Mouse (Mus musculus): ENCODE measurements around the gene Dglucy.

Gene Dglucy

DNA sequence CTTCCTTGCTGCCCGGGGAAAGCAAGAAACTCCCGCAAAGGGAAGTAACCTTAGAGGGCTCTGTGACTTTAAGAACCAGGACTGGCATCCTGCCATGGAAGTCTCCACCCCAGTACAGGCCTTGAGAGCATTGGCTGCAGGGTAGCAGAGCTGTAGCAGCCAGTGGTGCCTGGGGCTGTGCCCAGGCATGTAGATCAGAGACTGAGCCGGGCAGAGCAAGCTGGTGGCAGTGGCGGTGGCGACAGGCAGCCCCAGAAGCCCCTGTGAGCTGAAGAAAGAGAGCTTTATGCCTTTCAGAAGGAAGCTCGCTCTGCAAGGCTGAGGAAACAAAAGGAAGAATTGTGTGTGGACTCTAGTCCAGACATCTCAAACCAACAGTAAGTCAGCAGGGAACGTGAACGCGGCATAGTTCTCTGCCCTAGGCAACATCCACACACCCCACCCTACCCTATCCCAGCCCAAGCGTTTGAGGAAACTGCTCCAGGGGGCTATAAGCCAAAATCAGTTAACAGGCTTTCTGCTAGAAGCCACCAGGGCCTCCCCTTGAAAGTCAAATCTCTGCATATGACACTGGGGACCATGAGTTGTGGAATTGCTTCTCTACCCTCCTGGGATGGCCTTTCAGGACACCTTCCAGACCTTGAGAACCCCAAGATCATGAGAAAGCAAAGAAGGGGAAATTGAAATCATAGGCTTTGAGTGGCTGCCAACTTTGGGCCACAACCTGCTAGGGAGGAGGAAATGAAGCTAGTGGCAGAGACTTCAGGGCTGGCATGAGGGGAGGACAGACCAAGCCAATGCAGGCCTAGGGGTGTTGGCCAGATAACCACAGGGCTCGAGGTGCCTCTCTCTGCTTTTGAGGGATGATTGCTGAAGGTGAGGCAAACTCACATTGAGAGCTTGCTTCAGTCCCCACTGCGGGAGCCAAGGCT lies at the start of gene Dglucy:
Dglucy (plus strand) TSS at position 124 of the 932 bp plus-strand sequence.
- DNase-seq (ENCODE audit: extremely low read depth, insufficient read length, low spot score) = peak; percentile 84

GRCm38 (mm10) chr12:100735156-100735555 lies 43.7 kb upstream of the Dglucy start:
- DNase-seq (ENCODE audit: extremely low read depth, insufficient read length, low spot score) = no peak

DNA sequence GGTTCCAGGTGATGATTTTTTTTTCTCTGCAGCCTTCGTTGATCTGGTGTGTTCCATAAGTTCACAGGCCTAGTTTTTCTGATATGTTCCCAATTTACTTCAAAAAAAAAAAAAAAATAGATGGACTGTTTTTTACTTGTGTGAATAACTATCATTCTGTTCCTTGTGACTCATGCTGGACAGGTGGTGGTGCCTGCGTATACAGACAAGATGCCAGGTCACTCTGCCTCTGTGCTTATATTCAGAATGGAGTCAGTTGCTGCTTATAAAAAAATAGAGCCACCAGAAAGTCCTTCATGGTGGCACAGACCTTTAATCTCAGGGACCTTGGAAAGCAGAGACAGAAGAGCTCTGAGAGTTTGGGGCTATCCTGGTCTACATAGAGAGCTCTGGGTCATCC lies 43.3 kb upstream of the Dglucy start:
- DNase-seq (ENCODE audit: extremely low read depth, insufficient read length, low spot score) = no peak

GRCm38 (mm10) chr12:100738498-100738897 lies 40.4 kb upstream of the Dglucy start:
- DNase-seq (ENCODE audit: extremely low read depth, insufficient read length, low spot score) = no peak

- DNase-seq (ENCODE audit: extremely low read depth, insufficient read length, low spot score) = no peak
These were observed 39.8 kb upstream of the Dglucy start for GRCm38 (mm10) chr12:100739011-100739570.

GRCm38 (mm10) chr12:100740313-100740712 lies 38.5 kb upstream of the Dglucy start:
- DNase-seq (ENCODE audit: extremely low read depth, insufficient read length, low spot score) = no peak

DNA sequence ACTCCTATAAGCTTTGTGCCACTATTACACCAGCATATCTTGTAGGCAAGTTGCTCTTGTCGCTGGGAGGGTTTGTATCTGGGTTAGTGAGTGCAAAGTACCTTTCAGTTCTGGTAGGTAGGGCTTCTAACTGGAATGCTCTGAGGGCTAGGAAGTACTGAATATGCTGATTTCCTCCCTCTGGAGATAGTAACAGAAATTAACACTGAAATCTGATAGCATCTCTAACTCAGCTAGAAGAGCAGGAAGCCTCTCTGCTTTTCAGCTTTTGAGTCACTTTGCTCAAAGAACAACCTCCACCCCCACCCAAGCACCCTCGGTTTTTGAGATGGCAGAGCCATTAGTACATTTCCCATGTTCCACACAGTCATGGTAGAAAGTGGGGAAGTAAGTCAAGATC lies 36.4 kb upstream of the Dglucy start:
- DNase-seq (ENCODE audit: extremely low read depth, insufficient read length, low spot score) = no peak

DNA sequence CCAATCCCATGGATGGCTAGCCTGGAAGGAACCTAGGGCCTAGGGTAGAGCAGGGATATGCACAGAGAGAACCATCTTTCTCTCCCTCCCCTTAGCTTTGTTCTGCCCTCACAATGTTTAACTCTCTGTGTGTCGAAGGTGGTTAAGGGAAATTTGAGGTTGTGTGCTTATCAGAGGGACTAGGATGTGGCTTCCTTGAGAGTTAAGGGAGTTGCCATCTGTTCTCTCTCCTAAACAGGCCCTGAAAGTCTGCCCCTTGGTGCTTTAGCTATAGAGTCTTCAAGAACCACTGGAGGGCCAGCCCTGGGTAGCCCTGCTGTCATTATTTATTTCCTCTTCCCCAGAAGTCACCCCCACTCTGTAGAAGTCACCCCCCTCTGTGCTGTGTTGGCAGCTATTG lies 25.9 kb upstream of the Dglucy start:
- no peak for DNase-seq (ENCODE audit: extremely low read depth, insufficient read length, low spot score)

GRCm38 (mm10) chr12:100753716-100754115 lies 25.1 kb upstream of the Dglucy start:
- DNase-seq (ENCODE audit: extremely low read depth, insufficient read length, low spot score) = no peak

DNA sequence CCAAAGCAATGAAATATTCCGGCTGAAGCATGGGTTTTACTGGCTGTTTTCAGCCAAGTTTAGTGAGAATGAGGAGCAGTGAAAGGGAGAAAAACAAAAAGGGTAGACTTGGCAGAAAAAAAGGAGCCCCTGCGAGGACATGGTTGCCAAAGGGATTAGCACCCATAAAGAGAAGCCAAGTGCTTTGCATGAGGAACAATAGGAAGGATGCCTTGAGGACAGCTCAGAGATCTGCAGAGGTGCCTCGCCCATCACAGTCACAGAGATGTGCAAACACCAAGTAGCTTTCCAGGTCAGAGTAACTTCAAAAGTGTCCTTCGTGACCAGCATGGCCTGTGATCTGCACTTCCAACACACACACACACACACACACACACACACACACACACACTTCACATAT lies 21.4 kb upstream of the Dglucy start:
- DNase-seq (ENCODE audit: extremely low read depth, insufficient read length, low spot score) = no peak

DNA sequence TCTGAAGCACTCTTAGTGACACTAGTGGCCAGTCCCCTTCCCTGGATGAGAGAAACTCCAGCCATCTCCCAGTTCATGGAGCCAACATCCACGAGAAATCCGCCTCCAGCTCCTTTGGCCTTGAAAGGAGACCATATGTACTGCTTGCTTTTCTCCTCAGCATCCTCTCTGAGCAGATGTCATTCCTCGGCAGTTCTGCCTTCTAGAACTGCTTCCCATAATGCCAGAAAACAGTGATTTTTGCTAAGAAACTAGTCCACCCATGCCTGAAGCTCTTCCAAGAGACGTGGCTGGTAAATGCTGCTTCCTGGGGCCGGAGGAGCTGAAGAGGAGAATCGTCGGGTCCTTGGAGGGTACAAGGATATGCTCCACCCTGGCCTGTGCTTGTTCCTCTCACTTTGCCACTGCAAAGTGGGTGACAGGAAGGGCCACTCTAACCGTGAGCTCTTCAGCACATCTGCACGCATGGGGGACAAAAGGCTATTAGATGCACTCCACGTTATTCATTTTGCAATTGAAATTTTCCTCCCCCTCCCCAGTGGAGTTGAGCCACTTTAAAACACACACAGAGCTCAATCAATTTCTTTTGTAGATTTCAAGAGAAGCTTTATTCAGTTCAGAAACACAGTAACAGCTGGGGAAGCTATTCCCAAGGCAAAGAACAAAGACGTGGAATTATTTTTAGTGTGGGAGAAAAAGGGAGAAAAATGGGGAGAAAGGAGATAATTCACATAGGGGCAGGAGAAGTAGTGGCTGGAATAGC lies 16.0 kb upstream of the Dglucy start:
- DNase-seq (ENCODE audit: extremely low read depth, insufficient read length, low spot score) = no peak

GRCm38 (mm10) chr12:100764329-100765018 lies 14.4 kb upstream of the Dglucy start:
- DNase-seq (ENCODE audit: extremely low read depth, insufficient read length, low spot score) = no peak

- DNase-seq (ENCODE audit: extremely low read depth, insufficient read length, low spot score) = no peak
These were observed 9.0 kb upstream of the Dglucy start for GRCm38 (mm10) chr12:100769871-100770270.

- DNase-seq (ENCODE audit: extremely low read depth, insufficient read length, low spot score) = no peak
These were observed 8.1 kb upstream of the Dglucy start for GRCm38 (mm10) chr12:100770765-100771164.

DNA sequence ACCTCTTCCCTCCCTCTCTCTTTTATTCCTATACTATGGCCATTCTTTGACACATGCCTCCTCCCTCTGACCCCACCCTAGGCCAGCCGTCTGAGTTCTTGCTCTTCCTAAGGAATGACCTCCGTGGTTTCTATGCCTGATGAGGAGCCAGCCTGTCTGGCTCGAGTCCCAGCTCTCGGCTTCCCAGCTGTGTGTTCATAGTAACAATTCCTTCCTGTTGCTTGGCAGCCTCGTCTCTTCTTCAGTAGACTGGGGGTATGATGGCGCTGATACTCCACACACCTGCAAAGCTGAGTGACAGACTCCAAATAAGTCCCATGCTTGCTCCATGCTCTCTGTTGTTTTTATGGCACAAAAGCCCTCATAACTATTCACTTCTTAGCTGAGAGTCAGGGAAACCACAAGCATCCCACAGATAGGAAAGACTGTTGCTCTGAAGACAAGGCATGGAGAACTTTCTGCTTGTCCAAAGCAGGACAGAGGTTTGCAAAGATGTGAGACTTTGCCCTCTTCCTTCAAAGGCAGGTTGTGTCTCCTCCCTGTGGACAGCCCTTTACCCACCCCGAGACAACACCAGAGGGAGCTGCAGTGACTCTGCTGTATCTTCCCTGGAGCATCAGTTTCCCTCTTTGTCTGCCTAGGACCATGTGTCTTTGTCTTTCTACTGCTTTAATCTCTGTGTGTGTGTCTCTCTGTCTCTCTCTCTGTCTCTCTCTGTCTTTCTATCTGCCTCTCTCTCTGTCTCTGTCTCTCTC lies 6.5 kb upstream of the Dglucy start:
- DNase-seq (ENCODE audit: extremely low read depth, insufficient read length, low spot score) = peak; percentile 73

DNA sequence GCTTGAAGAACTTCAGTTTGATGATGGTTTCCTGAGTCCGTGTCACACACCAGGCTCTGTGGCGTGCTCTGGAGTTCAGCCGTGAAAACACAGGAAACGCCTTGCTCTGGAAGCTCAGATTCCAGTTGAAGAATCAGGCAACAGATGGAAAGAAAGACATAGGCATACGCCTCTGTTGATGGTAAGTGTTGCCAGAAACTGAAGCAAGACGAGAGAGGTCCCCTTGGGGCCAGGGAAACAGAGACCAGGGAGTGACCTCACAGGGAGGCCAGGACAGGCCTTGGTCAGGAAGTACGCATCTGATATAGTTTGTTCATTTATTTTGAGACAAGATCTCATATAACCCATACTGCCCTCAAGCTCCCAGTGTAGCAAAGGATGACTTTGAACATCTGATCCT lies 4.1 kb upstream of the Dglucy start:
- no peak for DNase-seq (ENCODE audit: extremely low read depth, insufficient read length, low spot score)

DNA sequence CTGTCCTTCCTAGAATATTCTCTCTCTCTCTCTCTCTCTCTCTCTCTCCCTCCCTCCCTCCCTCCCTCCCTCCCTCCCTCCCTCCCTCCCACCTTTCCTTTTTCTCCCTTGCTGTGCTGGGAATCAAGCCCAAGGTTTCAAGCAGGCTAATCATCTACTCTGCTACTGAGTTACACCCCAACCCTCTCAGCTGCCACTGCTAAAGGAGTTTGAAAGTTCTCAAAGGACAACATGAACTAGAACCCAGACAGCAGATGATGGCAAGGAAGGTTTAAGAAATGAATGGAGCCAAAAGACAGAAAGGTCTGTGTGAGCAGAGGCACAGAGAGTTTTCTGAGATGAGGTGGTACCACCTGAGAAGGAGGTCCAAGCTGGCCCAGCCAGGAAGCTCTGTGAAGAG lies 3.6 kb upstream of the Dglucy start:
- DNase-seq (ENCODE audit: extremely low read depth, insufficient read length, low spot score) = no peak

DNA sequence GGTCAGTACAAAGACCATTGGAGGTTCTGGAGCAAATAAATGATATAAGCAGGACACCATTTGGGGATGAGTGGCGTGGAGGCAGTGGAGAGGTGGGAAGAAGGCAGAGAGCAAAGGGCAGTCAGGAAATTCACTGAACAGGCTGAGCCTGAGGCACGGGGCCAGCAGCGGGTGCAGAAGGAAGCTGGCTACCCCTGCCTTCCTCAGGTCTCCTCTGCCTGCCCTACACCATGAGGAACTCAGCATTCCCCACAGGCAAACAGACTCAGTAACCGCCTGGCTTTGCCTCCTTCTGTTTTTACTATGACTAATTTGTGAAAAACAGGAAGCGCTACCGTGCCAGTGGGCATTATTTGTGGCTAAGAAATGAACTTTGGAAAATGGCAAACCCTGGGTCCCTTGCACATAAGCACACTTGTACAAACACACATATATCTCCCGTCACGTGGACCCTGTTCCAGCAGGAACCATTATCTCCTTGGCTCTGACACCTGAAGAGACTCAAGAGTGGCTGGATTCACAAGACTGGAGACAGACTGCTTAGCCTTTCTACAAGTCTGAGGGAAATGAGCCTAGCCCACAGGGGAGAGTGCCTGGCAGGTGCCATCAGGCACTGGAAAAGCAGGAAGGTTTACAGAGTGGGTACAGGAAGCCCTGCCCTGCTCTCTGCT lies 2.8 kb upstream of the Dglucy start:
- DNase-seq (ENCODE audit: extremely low read depth, insufficient read length, low spot score) = peak; percentile 64

- DNase-seq (ENCODE audit: extremely low read depth, insufficient read length, low spot score) = peak; percentile 45
These were observed 1.9 kb upstream of the Dglucy start for GRCm38 (mm10) chr12:100776991-100777390.

All from 3134 (cell line).